Mouse (Mus musculus) layer of hippocampus, adult 2 months (tissue): ENCODE results near the gene Wdr18. TPM values are rescaled to one million over a fixed set of nuclear protein-coding genes. Genes with fewer than 3 reads are reported as not detected.
A peak's percentile ranks its signal among the peaks of the same experiment; 100 is the strongest.

ENCODE experiments used
- DNase-seq, 2 experiments: peaks; one replicate each; pipeline ENCODE4 v3.0.0; 2022; ENCODE audit warnings: low spot score in 2 of 2
- H3K27ac ChIP-seq: fragments of 200-600 bp; 2 replicates; pipeline ENCODE4 v1.8.1; 2022
- H3K4me3 ChIP-seq: fragments of 200-600 bp; 2 replicates; pipeline ENCODE4 v1.8.1; 2022; ENCODE audit warnings: mild to moderate bottlenecking
- CTCF ChIP-seq: fragments of 200-600 bp; conservative IDR thresholded peaks from 2 replicates; pipeline ENCODE4 v1.8.1; 2022; ENCODE audit warnings: antibody characterized with exemption, mild to moderate bottlenecking, moderate library complexity
- long read RNA-seq, 2 experiments: library from polyadenylated mRNA; stranded (forward); transcript quantifications; one replicate each; pipeline ENCODE4 v2.0.0; 2021; ENCODE audit warnings: borderline mapping rate in 2 of 2
- total RNA-seq, 2 experiments: library from RNA; stranded (reverse); gene quantifications; 2 replicates each; pipeline ENCODE4 v1.2.3; 2021

Gene Wdr18
- total RNA-seq, result 10 to 100 TPM; 44.8 to 47.0 TPM
- long read RNA-seq, experiment 1, transcript Wdr18-201 (10 exons, 3,911 nt), result major isoform, 78 of 95 reads
- long read RNA-seq, experiment 1, partial matches to known transcripts, result 4 of 95 reads
- long read RNA-seq, experiment 1, other reads (novel, unspliced or antisense), result 11 of 95 reads
- long read RNA-seq, experiment 2, transcript Wdr18-201 (10 exons, 3,911 nt), result major isoform, 116 of 133 reads
- long read RNA-seq, experiment 2, partial matches to known transcripts, result 2 of 133 reads
- long read RNA-seq, experiment 2, other reads (novel, unspliced or antisense), result 13 of 133 reads

- Histone ChIP-seq H3K27ac (peak within 1 kb of the TSS; percentile 89), H3K4me3 (peak within 1 kb of the TSS; percentile 99)
- TF ChIP-seq CTCF, result peak; percentile 93
- DNase-seq, result peak; percentile 100
Observed at GRCm38 (mm10) chr10:79959847-79960601, at the start of gene Wdr18. Wdr18 (plus strand) TSS chr10:79960152.

- TF ChIP-seq CTCF, result no peak
- H3K27ac ChIP-seq, result peak within 1 kb of the TSS; percentile 100
- DNase-seq, result no peak
- H3K4me3 ChIP-seq, result no peak within 1 kb of the TSS
Observed at GRCm38 (mm10) chr10:79910556-79910955, 49.4 kb upstream of the Wdr18 start, which contains the start of gene Gm26602. Gm26602 (plus strand) TSS chr10:79910856.

DNA sequence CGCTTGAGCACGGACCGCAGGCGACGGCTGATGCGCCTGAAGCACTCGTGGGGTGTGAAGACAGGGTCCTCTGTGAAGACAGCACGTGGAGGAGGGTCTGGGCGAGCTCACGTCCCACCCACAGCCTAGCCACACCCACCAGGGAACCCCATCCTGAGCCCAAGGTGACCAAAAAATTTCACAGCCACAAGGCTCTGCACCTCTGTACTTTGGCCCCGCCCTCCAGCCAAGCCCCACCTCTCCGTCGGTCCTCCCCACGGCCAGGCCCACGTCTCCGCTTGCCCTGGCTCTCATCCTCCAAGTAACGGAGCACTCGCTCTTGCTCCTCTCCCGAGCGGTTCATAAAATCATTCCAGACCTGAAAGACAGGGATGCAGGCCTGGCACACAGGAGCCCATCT is 47.5 kb upstream of the Wdr18 start:
- no peak for DNase-seq
- H3K4me3 ChIP-seq, result no peak overlapping the region
- no peak for TF ChIP-seq CTCF

DNA sequence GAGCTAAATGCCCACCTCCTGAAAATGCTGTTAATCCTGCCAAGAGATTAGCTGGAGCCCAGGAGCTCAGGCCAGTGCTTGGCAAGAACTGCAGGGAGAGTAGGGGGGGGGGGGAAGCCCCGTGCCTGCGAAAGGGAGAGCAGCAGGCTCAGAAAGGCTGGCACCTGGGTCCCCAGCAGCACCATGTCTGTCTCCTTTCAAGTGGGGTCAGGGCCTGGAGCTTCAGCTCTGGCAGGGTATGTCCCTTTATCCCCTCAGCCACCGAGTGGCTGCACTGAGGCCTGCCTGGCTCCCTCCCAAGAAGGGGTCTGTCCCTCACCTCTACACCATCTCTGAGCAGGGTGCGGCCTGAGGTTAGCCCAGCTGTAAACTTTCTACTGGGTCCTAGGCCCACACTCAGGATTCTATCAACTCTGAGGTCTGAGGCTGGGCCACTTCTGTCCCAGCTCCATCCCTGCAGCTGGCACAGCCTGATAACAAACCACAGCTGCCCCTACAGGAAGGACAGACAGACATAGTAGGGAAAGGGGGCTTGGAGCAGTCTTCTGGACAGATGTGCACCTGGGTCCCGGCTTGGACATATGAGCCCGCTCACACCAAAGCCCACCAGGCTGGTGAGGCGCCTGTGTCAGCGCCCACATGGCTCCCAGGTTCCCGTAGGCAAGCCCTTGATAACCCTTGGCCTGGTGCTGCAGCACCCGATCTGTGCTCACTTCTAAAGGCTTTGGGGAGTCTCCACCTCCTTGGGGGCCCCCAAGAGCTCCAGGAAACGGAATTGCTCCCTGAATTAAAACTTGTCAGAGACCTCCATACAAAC is 45.6 kb upstream of the Wdr18 start:
- Histone ChIP-seq H3K4me3 (peak overlapping the region; percentile 90), H3K27ac (peak overlapping the region; percentile 43; the same call in 1 of the 2 replicates)
- TF ChIP-seq CTCF, result no peak
- no peak for DNase-seq

More for the DNA sequence above, 47.5 kb upstream of the Wdr18 start:
- no peak overlapping the region for H3K27ac ChIP-seq

- Histone ChIP-seq H3K27ac (peak overlapping the region; percentile 97), H3K4me3 (peak overlapping the region; percentile 90)
- TF ChIP-seq CTCF, result no peak
- DNase-seq, result no peak
Observed at GRCm38 (mm10) chr10:79914948-79915596, 44.9 kb upstream of the Wdr18 start.

DNA sequence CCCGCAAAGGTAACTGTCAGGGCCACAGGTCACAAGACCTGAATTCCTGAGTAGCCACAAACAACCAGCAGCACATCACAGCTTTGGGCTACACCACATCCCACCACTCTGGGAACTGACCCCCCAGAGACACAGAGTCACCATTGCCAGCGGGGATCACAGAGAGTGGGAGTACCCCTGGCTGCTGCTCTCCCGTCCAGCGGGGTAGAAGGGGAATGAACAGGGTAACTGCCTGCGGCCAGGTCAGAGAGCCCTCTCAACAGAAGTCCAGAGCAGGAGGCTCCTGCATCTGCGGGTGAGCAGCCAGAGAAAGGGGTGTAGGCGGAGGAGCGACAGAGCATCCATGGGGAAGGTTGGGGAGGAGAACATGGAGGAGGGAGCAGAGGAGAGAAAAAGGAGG is 43.9 kb upstream of the Wdr18 start:
- peak overlapping the region; percentile 97 for H3K27ac ChIP-seq
- no peak for DNase-seq
- TF ChIP-seq CTCF, result no peak
- peak overlapping the region; percentile 90 for H3K4me3 ChIP-seq

GRCm38 (mm10) chr10:79916808-79917531 is 43.0 kb upstream of the Wdr18 start, which contains the start of gene Kiss1r:
Kiss1r (plus strand) TSS chr10:79916971.
- TF ChIP-seq CTCF, result no peak
- DNase-seq, result peak; percentile 85 to 87
- Histone ChIP-seq H3K27ac (peak within 1 kb of the TSS; percentile 97), H3K4me3 (peak within 1 kb of the TSS; percentile 90)

DNA sequence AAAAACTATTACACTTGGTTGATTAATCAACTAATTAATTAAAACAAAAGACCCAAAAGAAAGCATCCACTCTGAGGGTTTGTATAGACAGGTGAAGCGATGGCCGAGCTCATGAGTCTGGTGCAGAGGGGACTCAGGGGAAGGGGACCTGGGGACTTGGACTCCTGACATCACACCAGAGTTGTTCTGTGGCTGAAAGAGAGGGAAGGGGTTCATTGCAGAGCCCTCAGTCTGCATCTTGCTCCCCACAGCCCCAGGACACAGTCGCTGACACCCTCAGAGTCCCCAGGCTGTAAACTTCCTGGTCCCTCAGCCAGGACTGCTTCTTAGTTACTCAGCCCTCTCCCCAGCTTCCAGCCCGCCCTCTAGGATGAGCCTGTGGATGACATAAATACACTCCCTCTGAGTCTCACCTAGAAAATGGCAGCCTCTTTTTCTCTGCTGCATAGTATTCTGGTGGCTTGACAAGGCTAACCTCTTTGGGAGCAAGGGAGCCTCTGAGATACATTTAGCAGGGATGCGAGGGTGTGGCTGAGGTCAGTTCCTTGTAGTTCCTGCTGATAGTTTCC is 42.3 kb upstream of the Wdr18 start:
- no peak for DNase-seq
- H3K27ac ChIP-seq, result peak overlapping the region; percentile 97
- no peak for TF ChIP-seq CTCF
- peak overlapping the region; percentile 90 for H3K4me3 ChIP-seq

DNA sequence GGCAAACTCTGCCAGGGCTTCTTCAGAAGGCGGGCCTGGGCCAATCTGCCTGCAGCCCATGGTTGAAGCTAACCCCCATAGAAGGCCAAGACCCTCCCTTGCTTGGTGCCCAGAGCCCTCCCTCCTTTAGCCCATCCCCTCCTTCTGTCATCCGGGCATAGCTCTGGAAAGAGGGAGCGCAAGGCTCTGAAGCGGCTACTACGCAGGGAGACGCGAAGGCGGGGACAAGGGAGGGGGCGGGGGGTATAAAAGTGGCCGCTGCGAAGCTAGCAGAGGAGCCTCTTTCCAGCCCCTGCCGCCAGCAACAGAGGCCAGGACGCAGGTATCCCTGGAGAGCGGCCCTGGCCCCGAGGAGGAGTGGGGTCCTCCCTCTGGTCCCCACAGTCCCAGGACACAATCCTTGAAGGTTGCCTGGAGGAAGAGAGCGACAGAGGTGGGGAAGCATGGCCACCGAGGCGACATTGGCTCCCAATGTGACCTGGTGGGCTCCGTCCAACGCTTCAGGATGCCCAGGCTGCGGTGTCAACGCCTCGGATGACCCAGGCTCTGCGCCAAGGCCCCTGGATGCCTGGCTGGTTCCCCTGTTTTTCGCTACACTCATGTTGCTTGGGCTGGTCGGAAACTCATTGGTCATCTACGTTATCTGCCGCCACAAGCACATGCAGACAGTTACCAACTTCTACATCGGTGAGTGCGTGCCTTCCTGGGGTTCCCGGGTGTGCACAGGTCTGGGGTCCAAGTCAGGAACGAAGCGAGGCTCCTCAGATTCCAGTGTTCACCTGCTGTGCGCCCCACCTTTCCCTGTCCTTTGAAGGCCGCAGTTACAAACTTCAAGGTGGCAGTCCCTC is 41.5 kb upstream of the Wdr18 start:
- DNase-seq, result no peak
- H3K4me3 ChIP-seq, result peak overlapping the region; percentile 22; the same call in 1 of the 2 replicates
- H3K27ac ChIP-seq, result no peak overlapping the region
- no peak for TF ChIP-seq CTCF

DNA sequence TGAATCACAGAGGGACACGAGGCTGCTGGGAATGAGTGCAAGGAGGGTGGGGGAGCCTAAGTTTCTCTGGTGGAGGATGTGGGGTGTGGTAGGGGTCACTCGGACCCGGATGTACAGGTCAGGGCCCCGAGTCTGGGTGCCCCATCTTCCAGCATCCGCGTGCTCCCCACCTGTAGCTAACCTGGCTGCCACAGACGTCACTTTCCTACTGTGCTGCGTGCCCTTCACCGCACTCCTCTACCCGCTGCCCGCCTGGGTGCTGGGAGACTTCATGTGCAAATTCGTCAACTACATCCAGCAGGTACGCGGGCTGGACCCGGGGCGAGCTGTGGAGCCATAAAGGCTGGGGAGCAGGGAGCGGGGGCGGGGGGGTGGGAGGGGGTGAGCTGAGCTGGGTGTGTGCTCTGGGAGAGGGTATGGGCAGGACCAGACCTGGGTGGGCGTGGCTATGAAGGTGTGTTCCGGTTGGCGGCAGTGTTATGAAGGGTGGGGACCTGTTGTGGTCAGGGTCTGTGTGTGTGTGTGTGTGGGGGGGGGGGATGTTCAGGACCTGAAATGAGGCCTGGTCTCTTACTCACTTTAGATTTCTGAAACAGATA is 40.6 kb upstream of the Wdr18 start:
- no peak overlapping the region for H3K27ac ChIP-seq
- no peak for DNase-seq
- H3K4me3 ChIP-seq, result no peak overlapping the region
- no peak for TF ChIP-seq CTCF
